Mouse (Mus musculus): ENCODE measurements around the gene Pde4b.

DNA sequence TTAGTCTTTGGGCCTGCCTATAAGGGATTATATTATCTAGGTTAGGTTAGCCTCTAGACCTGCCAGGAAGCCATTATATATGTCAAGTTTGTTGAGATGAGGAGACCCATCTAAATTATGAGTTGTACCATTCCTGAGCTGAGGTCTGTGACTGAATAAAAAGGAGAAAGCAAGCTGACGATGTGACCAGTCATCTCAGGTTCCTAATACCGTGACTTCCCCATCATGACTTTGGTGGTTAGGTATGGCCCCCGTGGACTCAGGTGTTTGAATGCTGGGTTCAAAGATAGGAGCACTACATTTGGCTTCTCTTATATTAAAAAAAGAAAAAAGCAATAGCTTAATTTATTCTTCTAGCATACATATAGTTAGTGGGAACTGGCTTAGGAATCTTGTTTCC is 531.3 kb downstream of the Pde4b start:
- TF ChIP-seq CTCF (IDR thresholded peaks at IDR 0.05; ENCODE audit: low read depth, low read length) (no peak), POLR2A (IDR thresholded peaks at IDR 0.05; ENCODE audit: insufficient read depth, low read length) (no peak)

Data from ES-Bruce4 (cell line).